In the genomic region with DNA sequence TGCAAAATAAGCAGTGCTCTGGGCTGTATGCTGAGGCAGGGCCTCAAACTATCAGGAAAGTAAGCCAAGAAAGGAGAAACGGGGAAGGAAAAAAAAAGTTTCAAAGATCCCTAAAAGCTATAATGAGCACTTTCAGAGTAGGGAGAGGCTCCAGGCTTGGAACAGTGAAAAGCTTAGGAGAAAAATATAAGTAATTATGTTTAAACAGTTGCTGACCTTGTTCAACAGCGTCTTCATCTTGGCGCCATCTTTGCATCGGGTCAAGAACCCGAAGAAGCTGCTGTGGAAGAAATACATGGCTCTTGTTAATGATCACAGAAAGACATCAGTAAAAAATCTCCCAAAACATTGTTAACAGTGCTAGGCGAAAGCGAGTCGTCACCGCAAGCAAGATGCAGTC, we compare ENCODE assay signal across 7 mouse cellular contexts. TPM values are rescaled to one million over a fixed set of nuclear protein-coding genes. Genes with fewer than 3 reads are reported as not detected.
DNase-seq lines count a peak whose midpoint lies in the region; ATAC-seq and TF ChIP-seq lines count a peak whose summit lies in the region.

No protein-coding gene starts in this region.

- no peak for TF ChIP-seq POLR2A in testis, adult 2 months (IDR thresholded peaks at IDR 0.05; ENCODE audit: control insufficient read depth, low read depth, low read length)
- TF ChIP-seq POLR2A in embryonic fibroblast, embryonic 13.5 days (IDR thresholded peaks at IDR 0.05; ENCODE audit: low read depth, low read length) = no peak

- intact Hi-C loops in gastrocnemius, adult 2 months (cut with DNase I) = no loop called here

- ATAC-seq in kidney, postnatal 0 days (replicated peaks; ENCODE audit: low FRiP score, low read depth) = no peak
- no peak for ATAC-seq in neural tube, embryonic 13.5 days (ENCODE audit: low read depth)

- 0% methylated on average over 4 of the region's 9 CpGs for WGBS in kidney, postnatal 0 days
- 0% methylated on average over 9 of the region's 9 CpGs for WGBS in neural tube, embryonic 13.5 days

- peak overlapping the region; percentile 32 for H3K4me2 ChIP-seq in kidney, postnatal 0 days (ENCODE audit: low read length)
- H3K4me2 ChIP-seq in neural tube, embryonic 13.5 days = peak overlapping the region; percentile 50

- no peaks in the 10 kb centered on the region for H3K9me3 ChIP-seq in kidney, postnatal 0 days (replicated peaks; ENCODE audit: low read length)
- no peaks in the 10 kb centered on the region for H3K9me3 ChIP-seq in neural tube, embryonic 13.5 days

- DNase-seq in testis, postnatal 10 days (ENCODE audit: low spot score) = no peak
- peak; percentile 37 for DNase-seq in kidney, postnatal 0 days (ENCODE audit: low spot score)
- no peak for DNase-seq in gastrocnemius, adult 2 months
- DNase-seq in adipocyte (ENCODE audit: low spot score) = no peak

- peak overlapping the region; percentile 49 for H3K9ac ChIP-seq in kidney, postnatal 0 days (ENCODE audit: low read depth, low read length)
- H3K9ac ChIP-seq in neural tube, embryonic 13.5 days = peak overlapping the region; percentile 62

- H3K36me3 ChIP-seq in testis, adult 2 months (ENCODE audit: control insufficient read depth, insufficient read depth, low read length) = no peaks in the 10 kb centered on the region
- H3K36me3 ChIP-seq in kidney, postnatal 0 days (ENCODE audit: insufficient read depth, low read length) = no peaks in the 10 kb centered on the region
- H3K36me3 ChIP-seq in neural tube, embryonic 13.5 days = no peaks in the 10 kb centered on the region

- H3K27me3 ChIP-seq in testis, adult 2 months (ENCODE audit: control insufficient read depth, insufficient read depth, low read length) = no peaks in the 10 kb centered on the region
- H3K27me3 ChIP-seq in kidney, postnatal 0 days (ENCODE audit: insufficient read depth, low read length) = no peaks in the 10 kb centered on the region
- no peaks in the 10 kb centered on the region for H3K27me3 ChIP-seq in neural tube, embryonic 13.5 days

- peak overlapping the region; percentile 85 for H3K4me3 ChIP-seq in testis, adult 2 months (ENCODE audit: control insufficient read depth, low read depth, low read length)
- peak overlapping the region; percentile 92 for H3K4me3 ChIP-seq in embryonic fibroblast, embryonic 13.5 days (ENCODE audit: insufficient read depth, low read length)
- peak overlapping the region; percentile 37 for H3K4me3 ChIP-seq in kidney, postnatal 0 days (replicated peaks; ENCODE audit: low read depth, low read length)
- H3K4me3 ChIP-seq in neural tube, embryonic 13.5 days = peak overlapping the region; percentile 42
- H3K4me3 ChIP-seq in gastrocnemius, adult 2 months = no peak overlapping the region

- H3K27ac ChIP-seq in testis, adult 2 months (ENCODE audit: control insufficient read depth, insufficient read depth, low read depth, low read length) = peak overlapping the region; percentile 90
- H3K27ac ChIP-seq in embryonic fibroblast, embryonic 13.5 days (ENCODE audit: insufficient read depth, low read length) = peak overlapping the region; percentile 69
- H3K27ac ChIP-seq in kidney, postnatal 0 days = peak overlapping the region; percentile 76
- H3K27ac ChIP-seq in neural tube, embryonic 13.5 days (replicated peaks) = peak overlapping the region; percentile 75
- no peak overlapping the region for H3K27ac ChIP-seq in gastrocnemius, adult 2 months

- no peak for TF ChIP-seq CTCF in testis, adult 2 months (IDR thresholded peaks at IDR 0.05; ENCODE audit: control insufficient read depth, insufficient read depth, insufficient replicate concordance, low read depth, low read length)
- TF ChIP-seq CTCF in embryonic fibroblast, embryonic 13.5 days (IDR thresholded peaks at IDR 0.05; ENCODE audit: borderline replicate concordance, insufficient read depth, low read length) = no peak
- no peak for TF ChIP-seq CTCF in kidney, postnatal 0 days (IDR thresholded peaks at IDR 0.05; ENCODE audit: low read depth)
- TF ChIP-seq CTCF in gastrocnemius, adult 2 months (IDR thresholded peaks at IDR 0.05) = no peak

- H3K4me1 ChIP-seq in testis, adult 2 months (ENCODE audit: control insufficient read depth, insufficient read depth, low read length) = no peaks in the 10 kb centered on the region
- H3K4me1 ChIP-seq in embryonic fibroblast, embryonic 13.5 days (ENCODE audit: control insufficient read depth, insufficient read depth, low read length) = no peaks in the 10 kb centered on the region
- H3K4me1 ChIP-seq in kidney, postnatal 0 days (replicated peaks; ENCODE audit: insufficient read depth, low read length) = no peaks in the 10 kb centered on the region
- no peaks in the 10 kb centered on the region for H3K4me1 ChIP-seq in neural tube, embryonic 13.5 days (replicated peaks)

RNA-seq across cellular contexts. Expression of a gene that starts 0.6 kb away (rescaled TPM):
- 1.3 and 1.7 TPM in 2 replicates for polyA plus RNA-seq in testis, adult 2 months (2012; rRNA removed)
- 22.2 and 27.8 TPM in 2 replicates for polyA plus RNA-seq in embryonic fibroblast, embryonic 13.5 days (2011; ENCODE audit: insufficient read length, low read depth, missing spikeins)
- 15.4 and 17.3 TPM in 2 replicates for polyA plus RNA-seq in kidney, postnatal 0 days (2015; fragmentation: Nextera tagmentation; extraction: Ambion mirVana)
- 8.6 and 9.2 TPM in 2 replicates for polyA plus RNA-seq in neural tube, embryonic 13.5 days (2015; fragmentation: Nextera tagmentation; extraction: Ambion mirVana)
- total RNA-seq in gastrocnemius, adult 2 months (2021) = 10 to 100 TPM in 1 of 2 experiments, not detected in 1; 16.7 TPM

RNA-seq across cellular contexts. Expression of a gene that starts 41.5 kb away (rescaled TPM):
- 0.88 and 1.7 TPM in 2 replicates for polyA plus RNA-seq in testis, adult 2 months (2012; rRNA removed)
- 71.9 and 80.9 TPM in 2 replicates for polyA plus RNA-seq in embryonic fibroblast, embryonic 13.5 days (2011; ENCODE audit: insufficient read length, low read depth, missing spikeins)
- polyA plus RNA-seq in kidney, postnatal 0 days (2015; fragmentation: Nextera tagmentation; extraction: Ambion mirVana) = 33.7 and 36.9 TPM in 2 replicates
- polyA plus RNA-seq in neural tube, embryonic 13.5 days (2015; fragmentation: Nextera tagmentation; extraction: Ambion mirVana) = 13.5 and 16.8 TPM in 2 replicates
- total RNA-seq in gastrocnemius, adult 2 months (2021) = 10 to 100 TPM in 1 of 2 experiments, not detected in 1; 68.8 TPM
